Comparison of ENCODE assay signal across 8 mouse cellular contexts in the genomic region with DNA sequence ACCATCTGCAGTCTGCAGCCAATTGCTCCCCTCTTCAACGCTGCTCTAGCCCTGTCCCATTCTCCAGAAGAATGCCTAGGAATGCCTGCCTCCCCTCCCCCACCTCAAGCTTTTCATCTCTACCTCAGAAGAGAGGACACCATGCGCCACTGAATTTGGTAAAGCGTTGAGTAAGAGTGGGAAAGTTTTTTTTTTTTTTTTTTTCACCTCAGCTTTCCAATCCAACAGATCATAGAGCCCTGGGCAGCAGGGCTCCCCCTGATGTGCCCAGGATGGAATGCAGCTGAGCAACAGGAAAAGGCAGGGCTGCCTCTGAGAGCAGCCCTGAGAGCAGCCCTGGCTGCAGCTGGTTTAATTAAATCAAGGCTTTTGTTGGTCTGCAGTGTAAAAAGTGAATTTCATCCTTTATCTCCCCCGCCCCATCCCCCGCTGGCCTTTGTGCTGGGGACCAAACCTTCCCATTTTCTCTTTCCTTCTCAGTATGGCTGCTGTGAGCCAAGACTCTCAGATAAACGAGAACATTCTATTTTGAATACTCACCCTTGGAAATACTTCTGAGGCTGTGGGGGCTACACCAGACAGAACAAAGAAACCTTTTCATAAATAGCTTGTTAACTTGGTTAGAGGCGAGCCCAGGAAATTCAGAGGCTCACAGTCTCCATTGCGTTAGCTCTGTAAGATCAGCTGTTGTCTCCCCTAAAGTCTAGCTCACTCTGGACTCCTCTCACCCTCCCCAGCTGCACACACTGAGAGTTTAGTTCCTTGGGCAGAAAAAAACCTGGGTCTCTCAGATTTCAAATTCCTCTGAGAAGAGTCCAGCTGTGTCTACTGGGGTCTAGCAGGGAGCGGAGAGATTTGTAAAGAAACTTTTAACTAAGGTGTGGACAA. TPM values are rescaled to one million over a fixed set of nuclear protein-coding genes. Genes with fewer than 3 reads are reported as not detected.
DNase-seq lines count a peak whose midpoint lies in the region; ATAC-seq and TF ChIP-seq lines count a peak whose summit lies in the region.

No protein-coding gene starts in this region.

- peak overlapping the region; percentile 56 for H3K27ac ChIP-seq in heart, embryonic 10.5 days
- H3K27ac ChIP-seq in heart, adult 2 months: no peak overlapping the region
- H3K27ac ChIP-seq in heart, embryonic 15.5 days: peak overlapping the region; percentile 66
- peak overlapping the region; percentile 70 for H3K27ac ChIP-seq in midbrain, embryonic 12.5 days (replicated peaks)
- H3K27ac ChIP-seq in thymus, adult 2 months (ENCODE audit: control insufficient read depth, insufficient read depth, low read length): no peak overlapping the region

- ATAC-seq in heart, embryonic 15.5 days (replicated peaks; ENCODE audit: insufficient number of reproducible peaks, insufficient read depth, low FRiP score, low read depth): peak; percentile 58
- peak; percentile 90 for ATAC-seq in midbrain, embryonic 12.5 days (ENCODE audit: low FRiP score, low read depth)

- no peak overlapping the region for H3K4me3 ChIP-seq in heart, embryonic 10.5 days
- no peak overlapping the region for H3K4me3 ChIP-seq in heart, adult 2 months
- H3K4me3 ChIP-seq in heart, embryonic 15.5 days: no peak overlapping the region
- no peak overlapping the region for H3K4me3 ChIP-seq in midbrain, embryonic 12.5 days
- H3K4me3 ChIP-seq in thymus, adult 2 months (ENCODE audit: control insufficient read depth, insufficient read depth, low read length): no peak overlapping the region

- no peaks in the 10 kb centered on the region for H3K36me3 ChIP-seq in heart, embryonic 10.5 days
- H3K36me3 ChIP-seq in heart, adult 2 months (ENCODE audit: control insufficient read depth, insufficient read depth, low read length): no peaks in the 10 kb centered on the region
- no peaks in the 10 kb centered on the region for H3K36me3 ChIP-seq in heart, embryonic 15.5 days
- H3K36me3 ChIP-seq in midbrain, embryonic 12.5 days: no peaks in the 10 kb centered on the region
- no peaks in the 10 kb centered on the region for H3K36me3 ChIP-seq in thymus, adult 2 months (ENCODE audit: control insufficient read depth, insufficient read depth, low read length)

- no peaks in the 10 kb centered on the region for H3K9me3 ChIP-seq in heart, embryonic 10.5 days
- no peaks in the 10 kb centered on the region for H3K9me3 ChIP-seq in heart, embryonic 15.5 days (replicated peaks)
- 0 out of 2 replicates have a peak, but pooled peaks cover 3% of the 10 kb centered on the region for H3K9me3 ChIP-seq in midbrain, embryonic 12.5 days

- peaks cover 8% of the 10 kb centered on the region; the same call in 1 of the 2 replicates for H3K4me1 ChIP-seq in heart, embryonic 10.5 days
- H3K4me1 ChIP-seq in heart, adult 2 months (ENCODE audit: control insufficient read depth, insufficient read depth, low read length): no peaks in the 10 kb centered on the region
- peaks cover 6% of the 10 kb centered on the region; the same call in 1 of the 2 replicates for H3K4me1 ChIP-seq in heart, embryonic 15.5 days (replicated peaks)
- H3K4me1 ChIP-seq in midbrain, embryonic 12.5 days: peaks cover 20% of the 10 kb centered on the region
- H3K4me1 ChIP-seq in thymus, adult 2 months (replicated peaks; ENCODE audit: control insufficient read depth, insufficient read depth, low read length): no peaks in the 10 kb centered on the region

- no peaks in the 10 kb centered on the region for H3K27me3 ChIP-seq in heart, embryonic 10.5 days (ENCODE audit: insufficient read depth, poor library complexity, severe bottlenecking)
- H3K27me3 ChIP-seq in heart, adult 2 months (ENCODE audit: control insufficient read depth, insufficient read depth, low read length): no peaks in the 10 kb centered on the region
- H3K27me3 ChIP-seq in heart, embryonic 15.5 days: no peaks in the 10 kb centered on the region
- no peaks in the 10 kb centered on the region for H3K27me3 ChIP-seq in midbrain, embryonic 12.5 days
- H3K27me3 ChIP-seq in thymus, adult 2 months (ENCODE audit: control insufficient read depth, insufficient read depth, low read length): no peaks in the 10 kb centered on the region

- H3K9ac ChIP-seq in heart, adult 2 months (ENCODE audit: low read depth, low read length): no peak overlapping the region
- H3K9ac ChIP-seq in heart, embryonic 15.5 days: no peak overlapping the region
- H3K9ac ChIP-seq in midbrain, embryonic 12.5 days (replicated peaks): no peak overlapping the region

- WGBS in heart, embryonic 10.5 days: 37% methylated on average over 9 of the region's 9 CpGs
- WGBS in heart, adult 2 months: 45% methylated on average over 9 of the region's 9 CpGs
- 32% methylated on average over 9 of the region's 9 CpGs for WGBS in heart, embryonic 15.5 days
- 8% methylated on average over 9 of the region's 9 CpGs for WGBS in midbrain, embryonic 12.5 days
- 75% methylated on average over 9 of the region's 9 CpGs for WGBS in thymus, adult 2 months

- no peak for TF ChIP-seq POLR2A in heart, adult 2 months (IDR thresholded peaks at IDR 0.05; ENCODE audit: insufficient read depth, low read depth, low read length)
- no peak for TF ChIP-seq POLR2A in thymus, adult 2 months (IDR thresholded peaks at IDR 0.05; ENCODE audit: control insufficient read depth, extremely low read depth, insufficient read depth, low read length, poor library complexity)

- no peak for TF ChIP-seq CTCF in heart, adult 2 months (IDR thresholded peaks at IDR 0.05)
- TF ChIP-seq CTCF in thymus, adult 2 months (IDR thresholded peaks at IDR 0.05; ENCODE audit: borderline replicate concordance, control insufficient read depth, extremely low read depth, insufficient read depth, low read length, poor library complexity): no peak

- no peak for DNase-seq in heart, embryonic 10.5 days (ENCODE audit: low spot score)
- DNase-seq in heart, adult 2 months: no peak
- DNase-seq in ZHBTc4 (ENCODE audit: low read depth, low spot score): peak; percentile 41
- no peak for DNase-seq in thymus, adult 2 months
- no peak for DNase-seq in gastrocnemius, postnatal 25 days
- DNase-seq in urinary bladder, postnatal 14 days (ENCODE audit: low spot score): no peak

- H3K4me2 ChIP-seq in heart, embryonic 15.5 days: no peak overlapping the region
- H3K4me2 ChIP-seq in midbrain, embryonic 12.5 days (replicated peaks): no peak overlapping the region

- no peaks in the 10 kb centered on the region for H3K79me2 ChIP-seq in heart, adult 2 months (replicated peaks; ENCODE audit: control insufficient read depth, insufficient read depth, low read length)

- TF ChIP-seq EP300 in heart, adult 2 months (IDR thresholded peaks at IDR 0.05; ENCODE audit: insufficient read depth, low read depth, low read length): no peak

- intact Hi-C loops in heart, adult 2 months (cut with DNase I): no loop called here

RNA-seq across cellular contexts. Expression of a gene that starts 36.0 kb away (rescaled TPM):
- polyA plus RNA-seq in heart, embryonic 10.5 days (2016; fragmentation: Nextera tagmentation; extraction: Ambion mirVana): 136 and 146 TPM in 2 replicates
- 10 to 100 TPM; 64.9 to 65.9 TPM for total RNA-seq in heart, adult 2 months (2021)
- 38.0 and 38.3 TPM in 2 replicates for polyA plus RNA-seq in heart, adult 2 months (2012; rRNA removed)
- 120 and 133 TPM in 2 replicates for polyA plus RNA-seq in heart, embryonic 15.5 days (2015; fragmentation: Nextera tagmentation; extraction: Ambion mirVana)
- polyA plus RNA-seq in midbrain, embryonic 12.5 days (2016; fragmentation: Nextera tagmentation; extraction: Ambion mirVana): 279 and 301 TPM in 2 replicates
- polyA plus RNA-seq in thymus, adult 2 months (2012; rRNA removed): 94.4 and 113 TPM in 2 replicates
- 10 to 100 TPM; 34.4 to 38.1 TPM for total RNA-seq in gastrocnemius, postnatal 25 days (2021)

Comparison
In these comparisons a context has a peak if more than half of its experiments do, and no peak if none do; other contexts are left out.
1. H3K27ac ChIP-seq: peak in heart, embryonic 10.5 days (single experiment), heart, embryonic 15.5 days (single experiment) and midbrain, embryonic 12.5 days (single experiment); none in heart, adult 2 months (single experiment) and thymus, adult 2 months (single experiment).